Mouse (Mus musculus): Measurements from ENCODE around the gene Tmem139. TPM values are rescaled to one million over a fixed set of nuclear protein-coding genes. Genes with fewer than 3 reads are reported as not detected.
A peak's percentile ranks its signal among the peaks of the same experiment; 100 is the strongest.

Tmem139 gene
- total RNA-seq, 2 experiments from 2014 or later = 0.19 to 0.27 TPM

DNA sequence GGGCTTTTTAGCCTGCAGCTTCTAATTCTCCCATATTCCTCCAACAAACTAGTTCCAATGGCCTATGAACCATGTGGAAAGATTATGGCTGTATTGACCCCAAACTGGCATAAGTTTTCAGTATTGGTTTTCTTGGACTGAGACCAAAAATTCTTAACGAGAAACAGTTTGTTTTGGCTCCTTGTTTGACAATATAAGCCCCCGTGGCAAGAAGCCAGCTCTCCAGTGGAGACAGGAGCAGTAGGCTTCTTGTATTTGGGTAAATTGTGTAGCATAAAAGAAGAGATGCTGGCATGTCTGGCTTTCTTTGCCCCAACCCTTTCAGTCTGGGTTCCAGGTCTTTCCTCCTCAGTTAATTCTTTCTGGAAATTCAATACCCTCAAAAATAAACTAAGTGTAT lies 14.4 kb downstream of the Tmem139 start:
- DNase-seq (ENCODE audit: low spot score) = no peak

DNA sequence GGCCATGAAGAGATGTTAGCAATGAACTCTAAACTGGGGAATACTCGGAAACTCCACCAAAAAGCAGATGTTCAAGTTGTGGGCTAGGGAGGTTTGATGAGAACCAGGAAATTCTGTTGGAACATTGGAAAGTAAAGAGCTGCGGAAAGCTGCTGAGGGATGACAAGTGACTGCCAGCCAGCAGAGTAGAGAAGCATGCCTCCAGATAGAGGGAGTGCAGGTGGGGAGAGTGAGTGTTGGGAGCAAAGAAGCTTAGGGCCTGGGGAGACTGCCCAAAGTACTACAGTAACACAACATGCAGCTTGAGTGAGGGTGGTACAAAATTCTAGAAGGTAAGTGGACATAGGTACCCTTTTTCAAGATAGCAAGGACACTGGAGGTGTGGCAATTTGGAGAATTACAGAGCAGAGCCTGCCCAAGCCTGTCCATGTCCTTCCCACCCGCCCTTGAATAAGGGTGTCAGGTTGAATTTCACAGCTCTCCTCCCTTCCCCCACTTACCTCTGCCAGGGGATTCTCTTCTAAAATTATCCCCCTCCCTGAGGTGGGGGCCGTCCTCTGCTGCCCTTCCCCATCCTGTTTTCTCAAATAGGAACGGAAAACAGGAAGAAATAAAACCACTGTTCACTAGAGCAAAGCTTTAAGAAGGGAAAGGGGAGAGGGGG lies 21.2 kb downstream of the Tmem139 start:
- peak; percentile 70 for DNase-seq (ENCODE audit: low spot score)

GRCm38 (mm10) chr6:42286448-42286847 lies 24.7 kb downstream of the Tmem139 start, which contains the start of gene Clcn1:
Gene Clcn1, plus strand, starts transcription at chr6:42286685.
- DNase-seq (ENCODE audit: low spot score) = peak; percentile 78

DNA sequence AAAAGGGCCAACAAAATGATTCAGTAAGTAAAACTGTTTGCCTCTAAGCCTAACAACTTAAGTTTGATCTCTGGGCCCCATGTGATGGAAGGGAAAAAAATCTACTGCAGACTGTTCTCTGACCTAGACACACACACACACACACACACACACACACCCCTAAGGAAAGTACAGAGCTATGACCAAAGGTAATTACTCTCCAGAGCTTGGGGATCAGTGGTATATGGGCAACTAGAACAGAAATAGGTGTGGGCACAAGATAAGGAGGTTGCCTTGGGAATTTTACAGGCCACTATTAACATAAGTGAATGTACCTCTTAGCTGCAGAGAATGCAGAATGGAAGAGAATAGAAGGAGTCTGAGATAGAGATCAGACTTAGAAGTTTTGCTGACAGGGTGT lies 25.8 kb downstream of the Tmem139 start:
- DNase-seq (ENCODE audit: low spot score) = no peak

GRCm38 (mm10) chr6:42293327-42293726 lies 31.6 kb downstream of the Tmem139 start:
- DNase-seq (ENCODE audit: low spot score) = no peak

DNA sequence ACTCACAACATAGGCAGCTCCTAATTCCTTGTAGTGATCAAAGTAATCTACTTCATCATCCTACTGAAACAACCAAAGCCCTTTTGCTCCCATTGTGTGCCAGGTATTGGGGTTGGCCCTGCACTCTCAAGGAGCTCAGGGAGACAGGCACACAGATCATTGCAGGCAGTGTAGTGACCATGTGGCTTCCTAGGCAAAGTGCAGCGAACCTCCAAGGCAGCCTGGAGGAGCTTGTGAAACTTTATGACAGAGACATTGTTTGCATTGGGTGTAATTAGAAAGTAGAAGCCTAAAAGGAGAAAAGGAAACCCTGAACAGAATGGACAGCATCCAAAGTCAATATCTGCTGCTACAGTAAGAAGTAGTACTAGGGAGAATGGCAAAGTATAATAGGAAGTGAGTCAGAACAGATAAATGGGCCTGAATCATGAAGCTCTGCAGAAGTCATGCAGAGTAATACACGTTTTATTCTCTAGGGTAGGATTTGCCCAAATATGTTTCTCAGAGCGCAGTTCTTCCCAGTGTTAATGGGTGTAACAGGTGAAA lies 33.9 kb downstream of the Tmem139 start:
- no peak for DNase-seq (ENCODE audit: low spot score)

DNA sequence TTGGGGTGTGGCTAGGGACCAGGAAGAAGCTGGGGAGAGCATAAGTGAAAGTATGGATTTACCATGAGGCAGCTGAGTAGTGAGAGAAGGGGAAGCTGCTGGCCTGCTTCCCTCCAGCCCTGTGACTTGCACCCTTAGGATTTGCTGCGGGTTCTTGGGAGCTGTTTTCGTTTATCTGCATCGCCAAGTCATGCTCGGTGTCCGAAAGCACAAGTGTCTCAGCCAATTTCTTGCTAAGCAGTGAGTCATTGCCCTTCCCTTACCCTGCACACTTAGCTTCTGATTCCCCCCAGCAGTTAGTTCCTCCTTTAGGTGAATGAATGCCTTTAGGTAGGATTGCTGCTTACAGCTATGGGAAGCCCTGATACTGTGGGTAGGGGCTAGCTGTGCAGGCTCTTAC lies 37.6 kb downstream of the Tmem139 start:
- no peak for DNase-seq (ENCODE audit: low spot score)

DNA sequence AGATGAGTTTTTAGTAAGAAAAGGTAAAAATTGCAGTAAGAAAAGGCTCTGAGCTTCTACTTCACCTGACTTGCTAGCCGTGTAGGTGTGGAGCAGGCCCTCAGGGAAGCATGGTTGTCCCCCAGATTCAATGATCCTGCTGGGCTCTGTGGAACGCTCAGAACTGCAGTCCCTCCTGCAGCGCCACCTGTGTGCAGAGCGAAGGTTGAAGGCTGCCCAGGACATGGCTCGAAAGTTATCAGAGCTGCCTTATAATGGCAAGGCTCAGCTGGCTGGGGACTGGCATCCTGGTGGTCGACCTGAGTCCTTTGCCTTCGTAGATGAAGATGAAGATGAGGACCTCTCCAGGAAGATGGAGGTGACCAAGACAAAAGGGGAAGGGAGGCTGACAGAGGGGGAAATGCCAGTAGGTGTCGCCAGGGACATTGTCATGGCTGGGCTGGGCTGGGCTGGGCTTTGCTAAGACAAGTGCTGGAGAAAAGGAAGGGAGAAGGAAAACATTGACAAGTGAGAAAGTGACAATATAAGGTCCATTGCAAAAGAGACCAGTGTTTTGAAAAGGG lies 48.1 kb downstream of the Tmem139 start:
- no peak for DNase-seq (ENCODE audit: low spot score)

DNA sequence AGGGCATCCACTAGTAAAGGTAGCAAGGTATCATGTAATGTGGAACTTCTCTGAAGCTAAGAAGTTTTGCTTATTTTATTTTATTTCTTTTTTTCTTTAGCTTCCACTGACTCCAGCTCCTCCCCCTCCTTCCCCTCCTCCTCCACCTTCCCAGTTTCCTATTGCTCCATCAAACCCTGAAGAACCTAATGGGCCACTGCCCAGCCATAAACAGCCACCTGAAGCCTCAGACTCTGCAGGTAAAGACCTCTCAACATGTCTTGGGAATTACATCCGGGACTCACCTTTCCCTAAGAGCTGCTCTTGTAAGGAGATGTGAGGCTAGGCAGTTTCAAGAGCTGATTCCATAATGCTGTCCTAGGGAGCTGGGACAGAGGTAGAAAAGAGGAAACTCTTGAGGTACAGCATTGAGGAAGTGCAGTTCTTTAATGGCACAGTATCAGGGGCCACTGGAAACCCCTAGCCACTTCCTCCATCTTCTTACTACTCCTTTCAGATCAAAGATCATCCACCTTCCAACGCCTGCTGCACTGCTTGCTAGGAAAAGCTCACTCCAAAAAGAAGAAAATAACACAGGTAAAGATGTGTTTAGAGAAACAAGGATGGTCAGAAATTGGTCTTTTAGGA lies 48.8 kb downstream of the Tmem139 start:
- no peak for DNase-seq (ENCODE audit: low spot score)

Other genes with a start within 250 kb of the Tmem139 start
- gene Sva, start 223.6 kb upstream of the Tmem139 start, total RNA-seq (2021) = not detected
- gene Tas2r139, start 121.0 kb upstream of the Tmem139 start, total RNA-seq (2021) = not detected
- gene Tas2r144, start 46.6 kb upstream of the Tmem139 start, total RNA-seq (2021) = not detected
- gene Gstk1, start 16.0 kb upstream of the Tmem139 start, total RNA-seq (2021) = 10 to 100 TPM; 45.4 to 57.2 TPM
- 1 to 10 TPM; 3.7 to 4.1 TPM for gene Casp2, start 3.0 kb downstream of the Tmem139 start, total RNA-seq (2021)
- 100 to 1,000 TPM; 153 TPM for gene Clcn1, start 24.7 kb downstream of the Tmem139 start, total RNA-seq (2021)
- under 1 TPM; 0.21 to 0.30 TPM for gene Fam131b, start 62.7 kb downstream of the Tmem139 start, total RNA-seq (2021)
- 10 to 100 TPM; 20.2 to 25.5 TPM for gene Zyx, start 87.7 kb downstream of the Tmem139 start, total RNA-seq (2021)
- gene Epha1, start 111.3 kb downstream of the Tmem139 start, total RNA-seq (2021) = under 1 TPM; 0.07 to 0.23 TPM
- not detected for gene Tas2r143, start 138.3 kb downstream of the Tmem139 start, total RNA-seq (2021)
- not detected for gene Tas2r135, start 143.5 kb downstream of the Tmem139 start, total RNA-seq (2021)
- not detected for gene Tas2r126, start 172.6 kb downstream of the Tmem139 start, total RNA-seq (2021)
- gene Olfr458, start 203.2 kb downstream of the Tmem139 start, total RNA-seq (2021) = not detected
- not detected for gene Olfr457, start 214.4 kb downstream of the Tmem139 start, total RNA-seq (2021)
- gene Olfr456, start 225.2 kb downstream of the Tmem139 start, total RNA-seq (2021) = not detected

All from gastrocnemius, adult 18-20 months (tissue).